Mouse (Mus musculus): ENCODE measurements around the gene Mrgprb8. TPM values are rescaled to one million over a fixed set of nuclear protein-coding genes. Genes with fewer than 3 reads are reported as not detected.
"Not testable (repeated sequence)": the region's sequence is repeated elsewhere in the genome, so short reads cannot be mapped to it uniquely, and the experiment has no call there.

Gene Mrgprb8
- not detected in 2 replicates for polyA plus RNA-seq (2014; fragmentation: Nextera tagmentation; extraction: Ambion mirVana)

- ATAC-seq (ENCODE audit: insufficient number of reproducible peaks, insufficient read depth, low FRiP score, low read depth), result no peak
- H3K4me3 ChIP-seq (ENCODE audit: control insufficient read depth in 1 of 2, insufficient read depth in 1 of 2, low read depth in 1 of 2, low read length in 2 of 2), result no peak within 1 kb of the TSS
- no peak within 1 kb of the TSS for H3K27ac ChIP-seq (replicated peaks in 1 of 2; ENCODE audit: control insufficient read depth in 1 of 2, insufficient read depth in 1 of 2, low read depth in 2 of 2, low read length in 2 of 2)
- peaks cover 23% of the 10 kb centered on the region; the same call in 1 of the 2 replicates for H3K9me3 ChIP-seq (ENCODE audit: control insufficient read depth, low read length)
- H3K4me1 ChIP-seq (ENCODE audit: control insufficient read depth in 2 of 2, insufficient read depth in 2 of 2, low read length in 2 of 2), result no peaks in the 10 kb centered on the region
- 48% methylated on average over 2 of the region's 2 CpGs for WGBS
- no peak within 1 kb of the TSS for H3K9ac ChIP-seq (ENCODE audit: low read length)
- H3K36me3 ChIP-seq (ENCODE audit: control insufficient read depth, insufficient read depth, low read length), result no peaks in the 10 kb centered on the region
- no peak within 1 kb of the TSS for H3K4me2 ChIP-seq (ENCODE audit: low read length)
- H3K27me3 ChIP-seq (ENCODE audit: control insufficient read depth, insufficient read depth, low read length), result no peaks in the 10 kb centered on the region
Measured at GRCm38 (mm10) chr7:48388226-48388625, at the start of gene Mrgprb8. Gene Mrgprb8, plus strand, starts transcription at chr7:48388526.

- peaks cover 14% of the 10 kb centered on the region; the same call in 1 of the 2 replicates for H3K9me3 ChIP-seq (ENCODE audit: control insufficient read depth, low read length)
- not testable (repeated sequence) for H3K4me2 ChIP-seq (ENCODE audit: low read length); ATAC-seq (ENCODE audit: insufficient number of reproducible peaks, insufficient read depth, low FRiP score, low read depth); H3K36me3 ChIP-seq (ENCODE audit: control insufficient read depth, insufficient read depth, low read length); H3K27me3 ChIP-seq (ENCODE audit: control insufficient read depth, insufficient read depth, low read length); H3K4me3 ChIP-seq (ENCODE audit: control insufficient read depth in 1 of 2, insufficient read depth in 1 of 2, low read depth in 1 of 2, low read length in 2 of 2); H3K27ac ChIP-seq (replicated peaks in 1 of 2; ENCODE audit: control insufficient read depth in 1 of 2, insufficient read depth in 1 of 2, low read depth in 2 of 2, low read length in 2 of 2); H3K9ac ChIP-seq (ENCODE audit: low read length); H3K4me1 ChIP-seq (ENCODE audit: control insufficient read depth in 2 of 2, insufficient read depth in 2 of 2, low read length in 2 of 2)
- WGBS, result 67% methylated on average over 3 of the region's 3 CpGs
Measured at GRCm38 (mm10) chr7:48435936-48436335, 47.6 kb downstream of the Mrgprb8 start.

GRCm38 (mm10) chr7:48436581-48436980, 48.3 kb downstream of the Mrgprb8 start:
- no peaks in the 10 kb centered on the region for H3K27me3 ChIP-seq (ENCODE audit: control insufficient read depth, insufficient read depth, low read length)
- no peaks in the 10 kb centered on the region for H3K4me1 ChIP-seq (ENCODE audit: control insufficient read depth in 2 of 2, insufficient read depth in 2 of 2, low read length in 2 of 2)
- 40% methylated on average over 3 of the region's 3 CpGs for WGBS
- H3K4me3 ChIP-seq (ENCODE audit: control insufficient read depth in 1 of 2, insufficient read depth in 1 of 2, low read depth in 1 of 2, low read length in 2 of 2), result no peak overlapping the region
- ATAC-seq (ENCODE audit: insufficient number of reproducible peaks, insufficient read depth, low FRiP score, low read depth), result no peak
- no peak overlapping the region for H3K4me2 ChIP-seq (ENCODE audit: low read length)
- H3K27ac ChIP-seq (replicated peaks in 1 of 2; ENCODE audit: control insufficient read depth in 1 of 2, insufficient read depth in 1 of 2, low read depth in 2 of 2, low read length in 2 of 2), result no peak overlapping the region
- H3K9ac ChIP-seq (ENCODE audit: low read length), result no peak overlapping the region
- no peaks in the 10 kb centered on the region for H3K36me3 ChIP-seq (ENCODE audit: control insufficient read depth, insufficient read depth, low read length)
- peaks cover 17% of the 10 kb centered on the region for H3K9me3 ChIP-seq (ENCODE audit: control insufficient read depth, low read length)

Other genes starting within 250 kb of the Mrgprb8 start
- not detected in 2 replicates for gene Mrgprb5, start 219.5 kb upstream of the Mrgprb8 start, polyA plus RNA-seq (2014; fragmentation: Nextera tagmentation; extraction: Ambion mirVana)
- gene Mrgprb4, start 189.2 kb upstream of the Mrgprb8 start, polyA plus RNA-seq (2014; fragmentation: Nextera tagmentation; extraction: Ambion mirVana), result not detected in 2 replicates
- not detected in 2 replicates for gene Mrgprb1, start 67.8 kb downstream of the Mrgprb8 start, polyA plus RNA-seq (2014; fragmentation: Nextera tagmentation; extraction: Ambion mirVana)
- gene Mrgprx2, start 110.8 kb downstream of the Mrgprb8 start, polyA plus RNA-seq (2014; fragmentation: Nextera tagmentation; extraction: Ambion mirVana), result not detected in 2 replicates
- not detected in 2 replicates for gene Mrgprb2, start 169.6 kb downstream of the Mrgprb8 start, polyA plus RNA-seq (2014; fragmentation: Nextera tagmentation; extraction: Ambion mirVana)

All from heart, embryonic 14.5 days (tissue).